Mouse (Mus musculus): ENCODE results near the gene Gm30083. TPM values are rescaled to one million over a fixed set of nuclear protein-coding genes. Genes with fewer than 3 reads are reported as not detected.
A peak's percentile ranks its signal among the peaks of the same experiment; 100 is the strongest.

Gm30083 gene
- polyA plus RNA-seq, 1 experiment from 2014 or later: not detected

GRCm38 (mm10) chr14:33993521-33994289, 21.3 kb downstream of the Gm30083 start:
- H3K9ac ChIP-seq (ENCODE audit: low read depth, low read length): no peak overlapping the region
- TF ChIP-seq CTCF (IDR thresholded peaks at IDR 0.05; ENCODE audit: low read depth): no peak
- no peak overlapping the region for H3K4me3 ChIP-seq (ENCODE audit: low read depth, low read length)
- H3K4me1 ChIP-seq (replicated peaks; ENCODE audit: control insufficient read depth, insufficient read depth, low read length): no peaks in the 10 kb centered on the region
- H3K27ac ChIP-seq (ENCODE audit: low read depth, low read length): no peak overlapping the region
- H3K36me3 ChIP-seq (ENCODE audit: control insufficient read depth, insufficient read depth): no peaks in the 10 kb centered on the region
- 80% methylated on average over 6 of the region's 6 CpGs for WGBS
- H3K27me3 ChIP-seq (replicated peaks; ENCODE audit: control insufficient read depth, insufficient read depth, low read length): no peaks in the 10 kb centered on the region
- no peaks in the 10 kb centered on the region for H3K9me3 ChIP-seq (ENCODE audit: control insufficient read depth)
- no peak overlapping the region for H3K4me2 ChIP-seq (replicated peaks; ENCODE audit: low read depth)
- no peak for ATAC-seq

- ATAC-seq: no peak
- Histone ChIP-seq H3K9ac (ENCODE audit: low read depth, low read length) (no peak overlapping the region), H3K4me1 (replicated peaks; ENCODE audit: control insufficient read depth, insufficient read depth, low read length) (no peaks in the 10 kb centered on the region), H3K4me3 (ENCODE audit: low read depth, low read length) (no peak overlapping the region), H3K27me3 (replicated peaks; ENCODE audit: control insufficient read depth, insufficient read depth, low read length) (no peaks in the 10 kb centered on the region), H3K4me2 (replicated peaks; ENCODE audit: low read depth) (no peak overlapping the region), H3K27ac (ENCODE audit: low read depth, low read length) (no peak overlapping the region), H3K36me3 (ENCODE audit: control insufficient read depth, insufficient read depth) (no peaks in the 10 kb centered on the region), H3K9me3 (ENCODE audit: control insufficient read depth) (no peaks in the 10 kb centered on the region)
- 92% methylated on average over 9 of the region's 9 CpGs for WGBS
- TF ChIP-seq CTCF (IDR thresholded peaks at IDR 0.05; ENCODE audit: low read depth): no peak
Observed at GRCm38 (mm10) chr14:33993051-33993450, 21.9 kb downstream of the Gm30083 start.

- Histone ChIP-seq H3K4me3 (ENCODE audit: low read depth, low read length) (no peak overlapping the region), H3K36me3 (ENCODE audit: control insufficient read depth, insufficient read depth) (no peaks in the 10 kb centered on the region), H3K27ac (ENCODE audit: low read depth, low read length) (no peak overlapping the region), H3K4me1 (replicated peaks; ENCODE audit: control insufficient read depth, insufficient read depth, low read length) (no peaks in the 10 kb centered on the region), H3K27me3 (replicated peaks; ENCODE audit: control insufficient read depth, insufficient read depth, low read length) (no peaks in the 10 kb centered on the region), H3K9me3 (ENCODE audit: control insufficient read depth) (no peaks in the 10 kb centered on the region), H3K4me2 (replicated peaks; ENCODE audit: low read depth) (no peak overlapping the region), H3K9ac (ENCODE audit: low read depth, low read length) (no peak overlapping the region)
- no peak for ATAC-seq
- 72% methylated on average over 4 of the region's 4 CpGs for WGBS
- no peak for TF ChIP-seq CTCF (IDR thresholded peaks at IDR 0.05; ENCODE audit: low read depth)
Observed at GRCm38 (mm10) chr14:33991971-33992370, 23.0 kb downstream of the Gm30083 start.

- 49% methylated on average over 3 of the region's 3 CpGs for WGBS
- ATAC-seq: no peak
- no peaks in the 10 kb centered on the region for H3K9me3 ChIP-seq (ENCODE audit: control insufficient read depth)
- H3K4me3 ChIP-seq (ENCODE audit: low read depth, low read length): no peak overlapping the region
- no peak overlapping the region for H3K4me2 ChIP-seq (replicated peaks; ENCODE audit: low read depth)
- H3K4me1 ChIP-seq (replicated peaks; ENCODE audit: control insufficient read depth, insufficient read depth, low read length): no peaks in the 10 kb centered on the region
- no peak overlapping the region for H3K9ac ChIP-seq (ENCODE audit: low read depth, low read length)
- no peaks in the 10 kb centered on the region for H3K36me3 ChIP-seq (ENCODE audit: control insufficient read depth, insufficient read depth)
- H3K27me3 ChIP-seq (replicated peaks; ENCODE audit: control insufficient read depth, insufficient read depth, low read length): no peaks in the 10 kb centered on the region
- no peak overlapping the region for H3K27ac ChIP-seq (ENCODE audit: low read depth, low read length)
- TF ChIP-seq CTCF (IDR thresholded peaks at IDR 0.05; ENCODE audit: low read depth): no peak
Observed at GRCm38 (mm10) chr14:33989201-33989600, 25.8 kb downstream of the Gm30083 start.

GRCm38 (mm10) chr14:33978604-33979059, 36.4 kb downstream of the Gm30083 start, which contains the start of gene Zfp488:
TSS of gene Zfp488 (minus strand) at chr14:33978764.
- Histone ChIP-seq H3K4me1 (replicated peaks; ENCODE audit: control insufficient read depth, insufficient read depth, low read length) (no peaks in the 10 kb centered on the region), H3K36me3 (ENCODE audit: control insufficient read depth, insufficient read depth) (no peaks in the 10 kb centered on the region), H3K4me3 (ENCODE audit: low read depth, low read length) (peak within 1 kb of the TSS; percentile 25), H3K4me2 (replicated peaks; ENCODE audit: low read depth) (peak within 1 kb of the TSS; percentile 54), H3K27me3 (replicated peaks; ENCODE audit: control insufficient read depth, insufficient read depth, low read length) (0 out of 2 replicates have a peak, but pooled peaks cover 3% of the 10 kb centered on the region), H3K9ac (ENCODE audit: low read depth, low read length) (no peak within 1 kb of the TSS), H3K9me3 (ENCODE audit: control insufficient read depth) (no peaks in the 10 kb centered on the region), H3K27ac (ENCODE audit: low read depth, low read length) (no peak within 1 kb of the TSS)
- TF ChIP-seq CTCF (IDR thresholded peaks at IDR 0.05; ENCODE audit: low read depth): no peak
- ATAC-seq: no peak
- 2% methylated on average over 25 of the region's 25 CpGs for WGBS

- Histone ChIP-seq H3K9ac (ENCODE audit: low read depth, low read length) (no peak overlapping the region), H3K4me1 (replicated peaks; ENCODE audit: control insufficient read depth, insufficient read depth, low read length) (no peaks in the 10 kb centered on the region), H3K27me3 (replicated peaks; ENCODE audit: control insufficient read depth, insufficient read depth, low read length) (0 out of 2 replicates have a peak, but pooled peaks cover 3% of the 10 kb centered on the region), H3K4me3 (ENCODE audit: low read depth, low read length) (no peak overlapping the region), H3K4me2 (replicated peaks; ENCODE audit: low read depth) (no peak overlapping the region), H3K27ac (ENCODE audit: low read depth, low read length) (no peak overlapping the region), H3K36me3 (ENCODE audit: control insufficient read depth, insufficient read depth) (no peaks in the 10 kb centered on the region), H3K9me3 (ENCODE audit: control insufficient read depth) (no peaks in the 10 kb centered on the region)
- no peak for ATAC-seq
- no peak for TF ChIP-seq CTCF (IDR thresholded peaks at IDR 0.05; ENCODE audit: low read depth)
- 43% methylated on average over 7 of the region's 7 CpGs for WGBS
Observed at GRCm38 (mm10) chr14:33977748-33978147, 37.2 kb downstream of the Gm30083 start.
